Mouse (Mus musculus) left cerebral cortex, adult 2 months (tissue): ENCODE data around the gene Phf21a. TPM values are rescaled to one million over a fixed set of nuclear protein-coding genes. Genes with fewer than 3 reads are reported as not detected.
"Not testable (repeated sequence)": the region's sequence is repeated elsewhere in the genome, so short reads cannot be mapped to it uniquely, and the experiment has no call there.

Source experiments
- DNase-seq, 2 experiments: peaks; one replicate each; pipeline ENCODE4 v3.0.0; 2021 to 2022; ENCODE audit warnings: low spot score in 2 of 2, mixed read lengths in 1 of 2; ENCODE audit errors: extremely low spot score in 1 of 2
- H3K27ac ChIP-seq: fragments of 200-600 bp; 2 replicates; pipeline ENCODE4 v1.8.1; 2022
- H3K4me3 ChIP-seq: fragments of 200-600 bp; 2 replicates; pipeline ENCODE4 v1.8.1; 2022
- CTCF ChIP-seq: fragments of 200-600 bp; IDR thresholded peaks from 2 replicates; pipeline ENCODE4 v1.8.1; 2022; ENCODE audit warnings: antibody characterized with exemption, mild to moderate bottlenecking, moderate library complexity
- intact Hi-C: fragments of 180-260 bp; cut with DNase I; formaldehyde crosslinking; loops from one replicate; pipeline ENCODE4 v1.15.1; 2025
- total RNA-seq, 2 experiments: library from RNA; stranded (reverse); gene quantifications; 2 replicates each; pipeline ENCODE4 v1.2.3; 2021

The Phf21a gene
- total RNA-seq, 2 experiments from 2014 or later, result 124 to 153 TPM

DNA sequence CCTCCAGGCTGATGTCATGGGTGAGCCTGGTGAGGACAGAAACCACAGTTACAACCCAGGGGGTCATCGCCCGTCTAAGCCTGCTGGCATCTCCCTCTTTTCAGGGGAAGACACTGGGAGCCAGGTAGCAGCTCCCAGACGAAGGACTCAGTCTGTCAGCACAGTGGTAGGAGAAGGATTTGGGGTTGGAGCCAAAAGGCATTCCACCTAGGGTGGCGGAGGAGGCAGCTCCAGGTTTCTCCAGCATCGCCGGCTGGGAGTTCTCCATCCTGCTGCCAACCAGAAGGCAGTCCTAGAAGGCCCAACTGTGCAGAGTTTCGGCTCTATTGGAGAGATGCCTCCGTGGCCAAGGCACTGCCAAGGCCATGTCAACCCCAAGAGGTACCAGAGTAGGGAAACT is 298.2 kb downstream of the Phf21a start:
- Histone ChIP-seq H3K27ac (peak overlapping the region; percentile 90), H3K4me3 (peak overlapping the region; percentile 44)
- no peak for TF ChIP-seq CTCF
- intact Hi-C loops, result no loop called here
- DNase-seq, result peak in 1 of 2 experiments; percentile 53

DNA sequence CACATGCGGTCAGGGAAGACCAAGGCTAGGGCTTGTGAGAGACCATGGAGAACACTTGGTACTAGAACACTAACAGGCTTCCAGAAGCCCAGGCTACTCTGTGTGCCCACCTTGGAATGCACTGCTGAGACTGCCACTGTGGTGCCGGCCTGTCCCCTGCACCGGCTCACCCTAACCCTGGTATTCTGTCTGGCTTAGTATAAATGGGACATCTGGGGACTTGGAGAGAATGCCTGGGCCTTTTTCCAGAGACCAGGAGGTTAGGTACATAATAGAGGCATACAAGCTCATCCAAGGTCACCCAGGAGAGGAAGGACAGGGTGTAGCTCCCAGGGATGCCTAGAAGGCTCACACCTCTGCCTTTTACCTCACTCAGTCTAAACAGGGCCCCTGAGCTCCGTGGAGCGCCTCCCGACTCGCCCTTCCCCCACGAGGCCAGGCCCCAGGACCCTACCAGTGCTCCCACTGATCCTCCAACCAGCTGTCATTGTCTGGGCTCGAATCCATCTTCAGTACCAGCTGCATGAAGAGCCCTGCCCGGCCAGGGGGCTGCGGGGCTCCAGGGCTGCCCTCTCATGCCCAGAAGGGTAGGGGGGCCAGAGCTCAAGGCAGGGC is 298.9 kb downstream of the Phf21a start:
- Histone ChIP-seq H3K27ac (peak overlapping the region; percentile 90), H3K4me3 (peak overlapping the region; percentile 44)
- intact Hi-C loops, result no loop called here
- DNase-seq, result no peak
- TF ChIP-seq CTCF, result no peak

DNA sequence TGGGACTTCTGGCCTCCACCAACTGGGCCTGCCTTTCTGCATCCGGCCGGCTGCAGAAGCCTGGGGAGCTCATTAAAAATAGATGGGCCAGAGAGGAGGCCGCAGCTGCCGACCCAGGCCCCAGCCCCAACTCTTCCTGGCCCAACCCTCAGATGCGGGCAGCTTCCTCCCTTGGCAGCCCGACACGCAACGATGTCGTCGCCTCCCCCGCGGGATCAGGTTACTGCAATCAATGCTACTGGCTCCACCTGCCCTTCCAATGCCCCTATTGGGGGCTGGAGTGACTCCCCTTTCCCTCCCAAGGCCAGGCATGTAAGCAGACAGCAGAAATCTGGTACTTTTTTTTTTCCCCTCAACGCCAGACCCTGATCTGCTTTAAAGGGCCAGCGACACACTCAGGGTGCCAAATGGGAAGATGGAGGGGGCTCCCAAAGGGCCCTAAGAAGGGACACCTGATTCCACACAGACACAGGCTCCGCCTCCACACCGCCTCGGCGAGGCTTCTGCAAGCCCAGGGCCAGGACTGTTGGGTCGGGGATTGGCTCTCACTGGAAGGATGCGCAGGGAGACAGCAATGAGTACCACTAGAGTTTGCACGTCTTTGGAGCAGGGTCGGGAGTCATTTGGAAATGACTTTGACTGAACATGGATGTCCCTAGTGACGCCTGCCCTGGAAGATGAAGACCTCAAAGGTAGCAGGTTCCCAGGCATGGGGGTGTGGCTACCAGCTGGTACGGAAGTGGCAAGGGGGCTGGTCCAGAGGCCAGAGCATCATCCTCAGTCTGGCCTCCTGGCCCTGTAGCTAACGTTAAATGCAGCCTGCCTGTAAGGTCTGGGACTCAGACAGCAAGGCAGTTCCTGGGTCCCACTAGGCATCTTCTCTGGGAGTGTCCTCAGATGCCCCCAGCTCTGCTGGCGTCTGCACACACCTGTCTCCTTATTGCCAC is 299.7 kb downstream of the Phf21a start:
- DNase-seq, result no peak
- Histone ChIP-seq H3K27ac (peak overlapping the region; percentile 90), H3K4me3 (peak overlapping the region; percentile 44)
- TF ChIP-seq CTCF, result no peak
- intact Hi-C loops, result no loop called here

DNA sequence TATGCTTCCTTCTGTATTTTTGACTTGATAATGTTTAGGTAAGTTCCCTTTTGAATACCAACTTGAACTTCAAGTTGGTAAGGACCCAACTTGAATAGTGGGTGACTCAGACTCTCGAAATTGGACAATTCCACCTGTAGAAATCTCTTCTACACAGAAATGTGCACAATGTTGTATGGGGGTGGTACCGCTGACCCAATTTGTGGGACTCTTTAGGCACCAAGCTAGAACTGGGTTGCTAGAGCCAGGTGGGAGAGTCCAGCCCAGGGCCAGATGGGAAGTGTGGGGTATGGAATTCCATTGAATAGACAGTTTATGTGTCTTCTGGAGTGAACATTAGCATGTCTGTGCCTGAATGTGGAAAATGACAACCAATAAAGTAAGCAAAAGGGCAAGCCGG is 302.6 kb downstream of the Phf21a start:
- Histone ChIP-seq H3K27ac (no peak overlapping the region), H3K4me3 (no peak overlapping the region)
- DNase-seq, result no peak
- no peak for TF ChIP-seq CTCF
- intact Hi-C loops, result no loop called here

DNA sequence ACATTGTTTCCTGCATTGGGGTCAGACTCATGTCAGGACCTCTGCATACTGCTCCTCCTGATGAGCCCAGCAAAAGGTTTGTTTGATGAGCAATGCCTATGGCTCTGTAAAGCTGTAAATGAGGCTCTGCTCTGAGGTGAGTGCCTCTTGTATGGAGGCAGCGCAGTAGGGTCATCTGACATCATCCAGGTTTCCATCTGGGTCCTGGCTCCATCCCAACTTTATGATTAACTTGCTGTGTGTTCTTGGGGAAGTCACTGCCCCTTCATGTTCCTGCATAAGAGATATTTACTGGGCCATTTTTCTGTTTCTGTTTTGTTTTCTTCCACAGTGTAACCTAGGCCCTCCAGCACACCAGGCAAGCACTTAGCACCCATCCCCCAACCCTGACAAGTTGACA is 304.5 kb downstream of the Phf21a start:
- Histone ChIP-seq H3K4me3 (no peak overlapping the region), H3K27ac (no peak overlapping the region; the same call in 1 of the 2 replicates)
- intact Hi-C loops, result no loop called here
- DNase-seq, result no peak
- no peak for TF ChIP-seq CTCF

DNA sequence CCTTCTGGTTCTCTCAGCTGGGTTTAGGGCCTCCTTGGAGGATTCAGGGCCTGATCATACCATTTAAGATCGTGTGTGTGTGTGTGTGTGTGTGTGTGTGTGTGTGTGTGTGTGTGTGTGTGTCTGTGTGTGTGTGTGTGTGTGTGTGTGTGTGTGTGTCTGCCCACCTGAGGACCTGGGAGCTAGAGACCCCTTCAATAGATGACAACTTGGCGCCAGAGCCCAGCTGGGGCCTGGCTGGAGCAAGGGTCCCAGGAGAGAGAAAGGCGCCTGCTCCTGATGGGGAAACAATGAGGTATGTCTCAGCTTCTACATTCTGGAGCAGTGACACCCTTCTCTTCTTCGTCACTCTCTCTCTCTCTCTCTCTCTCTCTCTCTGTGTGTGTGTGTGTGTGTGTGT is 307.0 kb downstream of the Phf21a start:
- H3K27ac ChIP-seq, intact Hi-C loops, H3K4me3 ChIP-seq, DNase-seq: not testable (repeated sequence)

DNA sequence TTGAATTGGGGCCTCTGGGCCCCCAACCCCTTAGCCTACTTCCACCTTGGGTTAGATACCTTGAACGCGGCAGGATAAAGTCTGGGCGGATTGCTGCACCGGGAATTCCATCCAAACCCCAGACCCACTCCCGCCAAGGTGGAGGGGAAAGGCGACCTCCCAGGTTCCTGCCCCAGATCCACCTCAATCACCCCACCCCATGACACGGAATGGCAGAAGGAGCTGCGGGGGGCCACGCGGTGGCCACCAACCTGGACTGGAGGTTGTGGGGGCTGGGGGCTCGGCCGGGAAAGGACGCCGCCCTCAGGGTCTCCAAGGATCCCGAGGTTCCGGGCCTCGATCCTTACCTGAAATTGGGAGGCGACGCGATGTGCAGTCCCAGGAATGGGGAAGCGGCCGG is 307.8 kb downstream of the Phf21a start:
- Histone ChIP-seq H3K4me3 (peak overlapping the region; percentile 77), H3K27ac (peak overlapping the region; percentile 98)
- no peak for DNase-seq
- intact Hi-C loops, result no loop called here
- no peak for TF ChIP-seq CTCF

DNA sequence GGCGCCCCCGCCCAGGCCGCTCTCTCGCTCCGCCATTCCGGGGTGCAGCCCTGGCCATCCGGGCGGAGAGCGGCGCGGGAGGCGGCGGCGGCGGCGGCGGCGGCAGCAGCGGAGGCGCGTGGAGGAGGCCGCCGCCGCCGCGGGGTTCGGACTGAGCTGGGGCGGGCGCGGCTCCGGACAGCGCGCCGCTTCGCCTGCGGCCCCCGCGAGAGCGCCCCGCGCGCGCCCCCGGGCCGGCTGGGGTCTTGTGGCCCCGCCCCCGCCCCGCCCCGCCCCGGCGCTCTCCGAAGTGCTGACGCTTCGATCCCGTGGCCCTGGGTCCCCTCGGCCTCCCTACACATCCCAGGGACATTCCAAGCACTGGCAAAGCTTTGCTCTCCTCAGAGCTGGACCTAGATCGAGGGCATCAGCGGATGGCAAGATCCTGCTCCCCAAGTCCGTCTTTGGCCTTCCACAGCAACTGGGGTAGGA is 308.2 kb downstream of the Phf21a start, which contains the start of gene Mapk8ip1:
Gene Mapk8ip1 (minus strand): TSS at position 173 of the 471 bp plus-strand sequence.
- DNase-seq, result no peak
- peak within 1 kb of the TSS; percentile 98 for H3K27ac ChIP-seq
- no peak for TF ChIP-seq CTCF
- intact Hi-C loops, result no loop called here
- peak within 1 kb of the TSS; percentile 77 for H3K4me3 ChIP-seq

DNA sequence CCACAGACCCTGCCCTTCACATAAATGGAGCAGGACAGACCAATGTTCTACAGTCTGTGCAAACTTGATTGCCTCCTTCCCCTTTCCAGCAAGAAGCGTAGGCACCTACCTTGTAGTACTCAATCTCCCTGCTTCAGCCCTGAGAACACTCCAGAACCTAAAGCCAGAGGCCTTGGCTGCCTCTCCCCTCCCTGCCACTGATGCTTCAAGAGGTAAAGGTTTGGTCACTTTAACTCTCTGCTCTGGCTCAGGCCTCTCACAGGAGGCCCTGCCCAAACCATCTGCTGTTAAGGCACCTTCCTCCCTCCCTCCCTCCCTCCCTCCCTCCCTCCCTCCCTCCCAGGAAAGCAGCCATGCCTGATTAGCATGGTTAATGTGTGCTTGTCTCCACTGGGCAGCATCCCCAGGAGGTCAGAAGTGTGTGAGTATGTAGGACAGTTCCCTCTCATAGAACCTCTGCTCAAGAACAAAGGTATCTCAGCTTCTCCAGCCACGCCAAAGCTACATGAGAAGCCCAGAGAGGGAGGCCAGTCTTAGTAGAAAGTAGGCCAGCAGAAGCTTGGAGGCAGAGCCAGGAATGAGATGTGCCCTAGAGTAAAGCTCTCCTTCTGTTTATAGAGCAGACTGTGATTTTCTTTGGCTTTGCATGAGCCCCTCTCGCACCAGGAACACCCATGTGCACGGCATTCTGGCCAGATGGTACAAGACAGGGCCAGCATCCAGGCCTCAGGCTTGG is 309.8 kb downstream of the Phf21a start:
- Histone ChIP-seq H3K27ac (peak overlapping the region; percentile 87), H3K4me3 (no peak overlapping the region)
- no peak for TF ChIP-seq CTCF
- intact Hi-C loops, result no loop called here
- no peak for DNase-seq

DNA sequence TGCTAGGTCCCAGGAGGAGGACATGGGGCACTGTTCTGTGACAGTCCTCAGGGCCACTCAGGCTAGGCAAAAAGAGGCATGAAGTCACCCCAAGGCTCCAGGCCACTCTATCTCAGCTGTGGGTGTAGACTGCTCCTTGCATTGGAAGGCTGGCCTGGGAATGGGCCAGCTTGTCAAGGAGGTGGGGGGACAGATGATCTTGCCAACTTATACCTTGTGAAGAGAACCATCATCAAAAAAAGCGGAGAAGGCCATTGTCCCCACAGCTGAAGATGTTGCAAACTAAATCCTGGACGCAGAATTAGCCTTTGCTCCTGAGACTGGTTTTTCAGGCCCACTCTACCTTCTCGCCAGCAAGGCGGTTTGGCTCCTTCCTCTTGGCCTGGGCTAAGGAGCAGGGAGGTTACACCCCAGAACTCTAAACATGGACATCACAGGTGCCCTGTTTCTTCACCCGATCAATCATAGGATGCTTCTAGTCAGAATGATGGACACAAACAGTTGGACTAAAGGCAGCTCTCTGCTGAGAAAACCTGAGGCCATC is 310.9 kb downstream of the Phf21a start:
- intact Hi-C loops, result no loop called here
- H3K4me3 ChIP-seq, result no peak overlapping the region
- peak overlapping the region; percentile 80 for H3K27ac ChIP-seq
- TF ChIP-seq CTCF, result no peak
- no peak for DNase-seq

DNA sequence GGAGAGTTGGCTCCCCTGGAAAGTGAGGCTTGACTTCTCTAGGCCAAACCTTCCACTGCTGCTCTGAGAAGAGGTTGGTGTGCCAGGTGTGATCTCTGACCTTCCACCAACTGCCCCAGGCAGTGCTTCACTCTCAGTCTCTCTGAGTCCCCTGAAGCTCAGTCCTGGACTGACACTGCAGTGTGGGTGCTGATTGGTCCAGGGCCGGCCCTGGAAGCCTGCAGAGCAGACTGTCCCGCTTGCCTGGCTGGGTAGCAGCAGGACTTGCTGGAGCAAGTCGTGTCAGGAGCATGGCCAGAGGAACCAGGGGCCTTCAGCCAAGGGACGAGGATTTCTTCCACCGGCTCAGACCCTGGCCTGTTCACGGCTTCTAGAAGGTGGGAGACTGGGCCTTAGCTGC is 311.8 kb downstream of the Phf21a start:
- intact Hi-C loops, result no loop called here
- Histone ChIP-seq H3K4me3 (no peak overlapping the region), H3K27ac (peak overlapping the region; percentile 28)
- DNase-seq, result no peak
- no peak for TF ChIP-seq CTCF
